Mouse (Mus musculus) bone marrow, adult 2 months (tissue): ENCODE results near the gene Tulp1.

ENCODE experiments used
- CTCF ChIP-seq: fragments of 200-500 bp; IDR thresholded peaks from 2 replicates; pipeline ENCODE4 v1.5.1; 2011; ENCODE audit warnings: low read length, control low read depth; ENCODE audit not compliant: control insufficient read depth, insufficient read depth
- POLR2A ChIP-seq: fragments of 200-500 bp; IDR thresholded peaks from 2 replicates; pipeline ENCODE4 v1.6.1; 2011; ENCODE audit warnings: low read depth, mild to moderate bottlenecking, control low read depth, low read length, borderline replicate concordance; ENCODE audit not compliant: control insufficient read depth

DNA sequence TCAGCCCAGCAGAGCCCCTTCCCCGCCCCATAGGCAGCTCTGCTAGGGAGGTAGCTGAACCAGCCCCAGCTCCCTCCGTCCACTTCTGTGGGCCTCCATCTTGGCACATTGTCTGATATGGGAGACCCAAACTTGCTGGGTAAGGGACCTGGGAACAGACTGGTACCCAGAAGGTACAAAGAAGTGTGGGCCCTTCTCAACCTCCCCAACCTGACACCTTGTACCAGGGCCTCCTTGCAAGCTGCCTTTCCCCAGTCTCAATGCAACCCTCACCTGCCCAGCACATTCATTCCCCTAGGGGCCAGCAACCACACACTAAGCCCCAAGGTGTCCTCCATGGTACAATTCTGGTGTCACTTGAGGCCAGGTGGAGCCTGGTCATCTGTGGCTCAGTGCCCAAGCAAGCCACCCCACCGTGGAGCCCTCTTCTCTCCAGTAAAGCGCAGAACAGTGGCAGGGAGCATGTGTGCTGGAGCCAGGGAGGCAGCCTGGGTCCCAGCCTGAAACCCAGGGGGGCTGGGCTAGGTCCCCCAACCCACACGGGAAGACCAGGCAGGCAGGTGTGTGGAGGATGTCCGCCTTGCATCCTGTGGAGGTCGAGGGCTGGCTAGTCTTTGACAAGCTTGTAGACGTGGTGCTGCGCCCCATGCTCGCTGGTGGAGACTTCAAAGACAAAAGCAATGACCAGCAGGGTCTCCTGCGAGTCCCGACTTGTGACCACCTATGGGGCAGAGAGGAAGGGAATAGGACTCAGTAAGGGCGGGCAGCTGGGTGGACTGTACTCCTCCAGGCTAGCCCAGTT is 32.7 kb downstream of the Tulp1 start:
- TF ChIP-seq CTCF (no peak), POLR2A (no peak)
